Mouse (Mus musculus) induced T-regulatory cell, adult 2 months (primary cell): ENCODE measurements at regions not wholly inside any gene's neighbourhood (a gene's known extent, or its start where the extent isn't known, plus 50 kb on each side); places are given as distances from the start of the nearest gene placed in this dataset.

Experiments
- DNase-seq: peaks from one replicate; pipeline ENCODE4 v3.0.0-alpha.2; 2012; ENCODE audit warnings: low read depth

DNA sequence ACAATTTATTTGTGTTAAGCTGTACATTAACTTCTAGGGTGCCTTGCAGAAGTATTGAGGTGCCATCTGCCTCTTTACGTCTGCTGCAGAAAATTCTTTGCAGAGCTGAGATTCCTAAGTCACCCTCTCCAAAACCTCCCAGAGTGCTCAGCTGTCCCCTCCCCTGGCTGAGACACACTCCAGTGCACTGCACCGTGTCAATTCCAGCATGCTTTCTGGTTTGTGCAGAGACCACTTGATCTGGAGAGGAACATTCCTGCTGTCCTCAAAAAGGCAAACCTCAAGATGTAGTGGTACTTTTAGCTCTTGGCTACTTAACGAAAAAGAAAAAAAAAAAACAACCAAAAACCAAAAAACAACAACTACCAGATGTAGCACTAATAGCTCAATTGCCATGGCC, 145.2 kb upstream of the Krr1 start:
- DNase-seq = no peak

DNA sequence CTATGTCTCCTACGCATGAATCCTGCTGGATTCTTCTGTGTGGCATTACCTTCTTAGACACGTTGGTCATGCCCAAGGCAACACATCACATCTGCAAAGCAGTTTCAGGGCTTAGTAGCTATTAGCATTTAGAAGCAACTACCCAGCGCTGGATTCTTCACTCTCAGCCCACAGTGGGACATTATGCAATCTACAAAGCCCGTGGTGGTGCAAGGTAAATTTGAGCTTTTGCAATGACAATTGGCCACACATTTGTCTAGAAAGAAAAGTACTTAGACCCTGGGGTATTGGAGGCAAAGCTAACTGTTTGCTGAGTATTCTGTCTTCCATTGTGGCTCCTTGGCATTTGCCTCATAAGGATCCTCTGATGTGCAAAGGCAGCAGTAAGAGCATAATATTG, 144.5 kb upstream of the Krr1 start:
- DNase-seq = no peak

DNA sequence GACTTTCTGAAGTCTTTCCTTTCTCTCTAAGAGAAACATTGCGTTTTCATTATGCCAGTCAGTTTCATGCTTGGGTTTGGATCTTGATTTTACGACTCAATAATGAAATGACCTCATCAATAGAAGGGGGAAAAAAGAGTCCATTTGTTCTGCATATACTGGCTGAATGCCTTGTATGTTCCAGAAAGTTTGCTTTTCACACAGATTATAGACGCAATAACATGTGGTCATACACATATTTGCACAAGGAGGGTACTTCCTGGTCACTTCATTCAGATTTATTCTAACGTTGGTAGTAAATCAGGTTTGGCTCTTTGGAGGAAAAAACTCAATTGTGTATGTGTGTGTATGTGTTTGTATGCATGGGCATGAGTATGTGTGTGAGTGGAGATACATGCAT, 143.9 kb upstream of the Krr1 start:
- no peak for DNase-seq

DNA sequence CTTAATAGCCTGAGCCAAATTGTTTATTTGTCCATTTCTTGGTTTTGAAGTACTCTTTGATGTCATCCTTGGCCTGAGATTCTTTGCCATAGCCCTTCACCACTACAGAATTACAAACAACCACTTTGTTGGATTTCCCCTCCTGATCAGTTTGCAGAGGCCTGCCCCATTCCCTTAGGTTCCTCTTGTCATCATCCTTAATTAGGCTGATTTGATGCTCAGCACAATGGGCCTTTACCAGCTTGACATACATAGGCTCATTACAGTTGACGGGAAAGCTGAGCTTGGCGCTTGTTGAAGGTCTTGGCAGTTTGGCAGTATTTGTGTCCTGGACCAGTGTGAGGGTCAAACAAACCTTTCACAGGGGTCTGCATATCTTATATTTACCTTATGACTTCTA, 143.2 kb upstream of the Krr1 start:
- no peak for DNase-seq

DNA sequence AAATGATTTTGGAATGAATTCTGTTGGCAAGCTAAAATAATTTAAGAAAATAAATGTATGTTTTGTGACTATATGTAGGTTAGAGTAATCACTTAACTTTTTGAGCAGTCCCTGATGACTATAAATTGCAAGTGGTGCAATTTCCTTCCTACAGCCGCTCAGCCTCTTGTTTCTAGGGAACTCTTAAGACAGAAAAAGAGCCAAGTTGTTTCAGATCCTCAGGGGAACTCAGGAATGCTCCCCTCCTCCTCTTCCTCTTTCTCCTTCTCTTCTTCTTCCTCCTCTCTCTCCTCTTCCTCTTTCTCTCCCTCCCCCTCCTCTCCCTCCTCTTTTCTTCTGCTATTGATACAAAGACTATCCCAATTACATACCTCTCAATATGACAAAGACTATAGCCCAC, 141.4 kb upstream of the Krr1 start:
- no peak for DNase-seq

DNA sequence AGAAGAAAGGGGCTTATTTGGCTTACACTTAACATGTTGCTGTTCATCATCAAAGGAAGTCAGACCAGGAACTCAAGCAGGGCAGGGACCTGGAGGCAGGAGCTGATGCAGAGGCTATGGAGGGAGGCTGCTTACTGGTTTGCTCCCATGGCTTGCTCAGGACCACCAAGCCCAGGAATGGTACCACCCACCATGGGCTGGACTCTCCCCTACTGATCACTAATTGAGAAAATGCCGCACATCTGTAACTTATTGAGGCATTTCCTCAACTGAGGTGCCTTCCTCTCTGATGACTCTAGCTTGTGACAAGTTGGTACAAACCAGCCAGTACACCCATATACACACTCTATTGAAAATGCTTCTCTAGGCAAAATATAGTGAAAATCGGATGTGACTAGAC, 138.9 kb upstream of the Krr1 start:
- no peak for DNase-seq

DNA sequence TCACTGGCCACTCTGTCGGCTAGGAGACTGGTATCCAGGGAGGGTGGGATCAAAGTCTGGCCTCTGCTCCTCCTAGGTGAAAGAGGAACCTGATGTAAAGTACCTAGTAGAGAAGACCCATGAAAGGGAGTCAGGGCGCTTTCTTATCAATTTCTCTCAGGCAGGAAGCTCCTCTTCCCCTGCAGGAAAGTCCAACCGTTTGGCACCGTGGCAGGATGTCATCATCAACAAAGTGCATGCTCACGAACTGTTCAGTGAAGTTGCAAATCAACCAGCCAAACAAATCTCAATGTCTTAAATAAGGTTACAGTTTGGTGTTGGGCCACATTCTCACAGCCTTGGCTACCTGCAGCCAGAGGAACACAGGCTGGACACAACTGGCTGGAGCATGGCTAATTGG, 138.2 kb upstream of the Krr1 start:
- no peak for DNase-seq

DNA sequence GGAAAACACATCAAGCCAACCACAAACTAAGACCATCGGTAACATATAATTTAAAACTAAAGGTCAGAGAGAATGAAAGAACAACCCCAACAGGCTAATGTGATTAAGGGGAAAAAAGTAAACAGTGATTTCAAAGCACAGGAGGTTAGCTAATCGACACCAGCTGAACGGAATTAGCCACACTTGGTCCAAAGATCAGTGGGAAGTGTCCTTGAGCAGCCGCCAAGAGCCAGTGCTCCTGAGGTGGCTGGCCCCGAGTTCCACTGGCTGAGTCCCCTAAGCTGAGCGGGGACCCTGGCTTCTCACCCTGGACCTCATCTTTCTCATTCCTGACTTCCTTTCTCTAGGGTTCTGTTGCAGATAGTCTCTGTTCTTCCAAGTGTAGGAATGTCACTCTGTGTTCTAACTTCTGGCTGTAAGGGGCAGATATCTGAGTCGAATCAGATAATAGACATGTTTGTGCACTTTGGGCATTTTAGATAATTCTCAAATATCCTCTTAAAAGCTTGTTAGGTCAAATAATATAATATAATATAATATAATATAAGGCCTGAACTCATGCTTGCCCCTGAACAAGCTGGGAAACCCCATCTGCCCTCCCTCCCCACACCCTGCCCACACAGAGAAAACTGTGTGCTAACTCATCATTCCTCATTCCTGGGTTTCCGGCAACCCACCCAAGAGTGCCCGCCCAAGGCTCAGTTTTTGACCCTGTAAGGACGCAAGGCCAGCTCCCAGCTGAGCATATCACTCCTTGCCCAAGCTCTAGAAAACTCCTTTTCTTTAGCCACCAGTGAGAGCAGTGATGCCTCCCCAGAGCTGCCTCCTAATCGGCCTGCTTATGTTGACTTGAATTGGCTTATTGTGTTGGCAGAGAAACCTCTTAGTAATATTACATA, 137.3 kb upstream of the Krr1 start:
- no peak for DNase-seq

DNA sequence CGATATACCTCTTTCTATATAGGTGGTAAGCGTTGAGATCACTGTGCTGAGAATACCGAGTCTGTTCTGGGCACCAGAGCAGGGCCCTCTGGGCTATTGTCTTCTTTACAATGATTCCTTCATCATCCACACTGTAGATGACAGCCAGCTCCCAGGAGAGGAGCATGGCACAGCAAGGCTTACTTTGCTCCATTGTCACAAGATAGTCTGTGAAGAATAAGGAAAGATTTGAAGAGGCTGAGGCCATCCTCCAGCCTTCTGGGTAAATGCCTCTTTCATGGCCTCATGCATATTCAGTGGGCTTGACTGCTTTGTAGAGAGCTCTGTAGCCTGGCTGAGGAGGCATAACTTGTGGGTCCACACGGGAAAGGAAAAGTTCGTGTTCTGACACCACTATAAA, 136.3 kb upstream of the Krr1 start:
- DNase-seq = no peak

DNA sequence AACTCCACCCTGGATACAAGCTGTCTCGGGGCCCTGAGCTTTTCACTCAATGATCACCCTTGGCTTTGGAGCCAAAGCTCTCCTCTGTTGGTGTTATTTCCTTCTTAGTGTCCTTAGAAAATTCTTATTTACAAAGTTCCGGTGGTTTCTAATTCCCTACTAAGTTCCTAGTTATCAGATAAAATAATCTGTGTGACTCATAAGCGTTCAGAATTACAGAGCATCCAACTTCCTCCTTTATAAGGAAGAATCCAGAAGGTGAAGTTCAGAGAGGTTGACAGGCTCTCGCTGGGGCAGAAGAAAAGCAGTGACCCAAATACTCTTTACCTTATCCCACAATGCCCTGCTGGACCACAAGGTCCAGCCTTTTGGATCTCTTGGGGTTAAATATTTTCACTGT, 135.7 kb upstream of the Krr1 start:
- no peak for DNase-seq

DNA sequence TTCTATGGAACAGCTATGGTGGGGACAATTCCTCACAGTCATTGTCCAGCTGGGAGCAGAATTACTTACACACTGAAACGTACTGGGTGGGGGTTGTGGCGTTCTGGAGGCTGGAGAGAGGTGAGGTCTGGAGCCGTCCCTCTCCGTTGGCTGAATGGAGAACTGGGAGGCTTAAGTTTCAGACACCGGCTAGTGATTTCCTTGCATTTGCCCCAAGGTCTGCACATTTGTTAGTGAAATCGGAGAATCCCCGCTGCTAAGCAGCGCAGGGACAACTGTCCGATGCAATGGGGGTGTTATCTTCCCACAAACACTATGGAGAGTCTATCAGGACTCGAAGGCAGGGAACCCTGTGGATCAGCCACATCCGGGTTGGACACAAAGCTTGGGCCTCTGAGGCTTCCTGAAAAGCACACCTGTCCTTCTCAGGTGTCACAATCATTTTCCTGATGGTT, 130.1 kb upstream of the Krr1 start:
- DNase-seq = no peak

DNA sequence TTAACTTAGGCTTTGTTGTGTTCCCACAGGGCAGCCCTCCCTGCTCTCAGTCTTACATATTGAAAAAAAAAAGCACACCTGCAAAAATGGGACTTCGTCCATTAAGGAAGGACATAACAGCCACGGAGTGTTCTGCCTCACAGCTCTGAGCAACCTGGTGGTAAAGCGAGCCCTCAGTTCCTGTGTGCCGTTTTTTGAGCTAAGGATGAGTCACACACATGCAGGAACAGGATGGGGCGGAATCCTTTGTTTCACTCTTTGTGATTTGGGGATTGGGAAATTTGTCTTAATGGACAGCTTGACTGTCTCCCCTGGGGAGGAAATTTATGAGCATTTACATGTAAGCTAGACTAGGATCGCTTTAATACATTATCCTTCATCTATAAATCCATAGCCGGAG, 129.6 kb upstream of the Krr1 start:
- DNase-seq = no peak

DNA sequence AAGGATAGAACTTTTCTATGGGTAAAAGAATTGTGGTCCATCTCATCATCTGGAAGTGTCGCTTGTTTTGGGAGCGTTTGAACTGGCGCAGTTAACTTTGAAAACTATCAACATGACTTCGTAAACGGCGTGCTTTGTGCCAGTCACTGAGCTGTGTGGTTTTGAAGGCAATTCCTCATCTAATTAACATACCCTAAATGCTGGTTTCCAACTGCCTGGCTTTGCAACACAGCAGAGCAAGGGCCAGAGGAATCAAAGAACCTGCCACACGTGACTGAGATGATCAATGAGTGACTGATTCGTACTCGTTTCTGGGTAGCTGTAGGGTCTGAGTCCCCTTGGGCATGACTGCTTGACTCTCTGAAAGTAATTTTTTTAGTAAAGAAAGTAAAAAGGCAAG, 129.2 kb upstream of the Krr1 start:
- no peak for DNase-seq

DNA sequence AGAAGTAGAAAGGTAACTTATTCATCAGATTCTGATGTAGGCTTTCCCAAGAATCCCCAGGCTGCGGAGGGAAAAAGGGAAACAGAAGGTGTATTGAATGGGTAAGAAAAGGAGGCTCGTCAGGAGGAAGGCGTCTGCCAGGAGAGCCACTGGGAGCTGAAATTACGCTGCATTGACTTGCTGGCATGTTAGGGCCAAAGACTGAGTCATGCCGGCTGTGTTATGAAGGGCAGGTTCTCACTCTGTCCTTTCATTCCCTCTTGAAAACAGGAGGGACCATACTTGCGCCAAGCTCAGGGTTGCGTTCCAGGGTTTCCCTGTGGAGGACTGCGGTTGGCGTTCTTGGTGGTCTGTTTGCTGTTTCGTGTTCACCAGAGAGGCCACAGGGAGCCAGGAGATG, 128.3 kb upstream of the Krr1 start:
- no peak for DNase-seq

DNA sequence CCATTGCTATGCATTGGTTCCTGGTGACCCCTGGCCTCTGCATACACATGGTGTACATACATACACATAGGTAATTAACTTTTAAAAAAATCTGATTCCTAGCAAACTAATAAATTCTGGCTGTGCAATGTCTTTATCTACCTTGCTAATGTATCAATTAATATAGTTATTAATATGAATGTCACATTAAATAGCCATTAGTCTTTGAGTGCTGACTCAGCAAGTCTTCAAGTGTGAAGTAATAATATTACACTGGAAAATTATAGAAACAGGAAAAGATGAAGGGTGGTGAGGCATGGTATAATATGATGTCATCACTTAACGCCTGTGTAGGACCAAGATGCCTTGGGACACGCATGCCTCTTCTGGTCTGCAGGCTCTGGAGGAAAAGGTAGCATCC, 126.5 kb upstream of the Krr1 start:
- DNase-seq = no peak

DNA sequence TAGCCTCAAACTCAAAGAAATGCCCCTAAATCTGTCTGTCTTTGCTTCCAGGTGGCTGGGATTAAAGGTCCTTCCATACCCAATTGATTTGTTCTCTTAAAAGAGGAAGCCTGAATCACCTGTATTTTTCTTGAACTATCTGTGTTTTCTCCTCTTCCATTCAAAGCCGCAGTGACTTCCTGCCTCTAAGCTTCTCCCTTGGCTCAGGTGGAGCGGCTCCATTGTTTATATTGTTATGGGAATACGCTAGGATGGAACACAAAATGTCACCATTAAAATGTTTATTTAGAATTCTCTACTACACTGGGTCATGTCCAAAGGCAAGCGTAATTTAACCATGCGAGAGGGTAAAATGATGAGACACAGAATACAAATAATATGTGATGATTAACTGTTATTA, 118.2 kb upstream of the Krr1 start:
- no peak for DNase-seq

DNA sequence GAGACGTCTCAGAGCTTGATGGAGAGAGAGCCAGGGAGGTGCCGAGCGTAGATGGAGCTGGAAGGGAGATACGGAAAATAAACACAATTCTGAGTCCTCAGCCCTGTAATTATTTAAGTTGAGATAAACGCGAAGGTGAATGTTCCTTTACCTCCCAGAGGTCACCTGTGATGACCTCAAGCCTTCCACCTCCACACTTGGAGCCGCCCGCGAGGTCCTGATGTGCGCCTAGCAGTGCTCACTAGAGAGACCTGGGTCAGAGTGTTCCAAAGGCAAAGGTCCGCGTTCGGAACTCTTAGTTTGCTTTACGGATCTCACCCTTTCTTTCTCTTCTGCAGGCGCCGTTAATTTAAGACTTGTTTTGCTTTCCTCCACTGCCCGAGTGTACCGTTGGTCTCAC, 117.0 kb upstream of the Krr1 start:
- DNase-seq = no peak

DNA sequence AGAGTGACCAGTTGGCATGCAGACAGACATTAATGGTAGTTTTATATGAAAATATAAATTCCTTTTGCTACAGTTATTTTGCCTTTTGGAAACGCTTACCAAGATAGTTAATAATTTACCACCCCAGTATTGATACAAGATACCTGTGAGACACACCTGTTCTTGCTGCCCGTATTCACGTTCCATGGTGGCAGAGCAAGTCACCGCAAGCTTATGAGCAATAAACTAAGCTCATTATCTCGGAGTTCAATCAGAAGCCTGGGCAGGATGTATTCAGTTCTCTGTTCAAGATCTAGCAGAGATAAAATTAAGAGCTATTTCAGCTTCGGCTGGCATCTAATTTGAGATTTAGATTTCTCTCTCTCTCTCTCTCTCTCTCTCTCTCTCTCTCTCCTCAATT, 114.1 kb upstream of the Krr1 start:
- DNase-seq = no peak

DNA sequence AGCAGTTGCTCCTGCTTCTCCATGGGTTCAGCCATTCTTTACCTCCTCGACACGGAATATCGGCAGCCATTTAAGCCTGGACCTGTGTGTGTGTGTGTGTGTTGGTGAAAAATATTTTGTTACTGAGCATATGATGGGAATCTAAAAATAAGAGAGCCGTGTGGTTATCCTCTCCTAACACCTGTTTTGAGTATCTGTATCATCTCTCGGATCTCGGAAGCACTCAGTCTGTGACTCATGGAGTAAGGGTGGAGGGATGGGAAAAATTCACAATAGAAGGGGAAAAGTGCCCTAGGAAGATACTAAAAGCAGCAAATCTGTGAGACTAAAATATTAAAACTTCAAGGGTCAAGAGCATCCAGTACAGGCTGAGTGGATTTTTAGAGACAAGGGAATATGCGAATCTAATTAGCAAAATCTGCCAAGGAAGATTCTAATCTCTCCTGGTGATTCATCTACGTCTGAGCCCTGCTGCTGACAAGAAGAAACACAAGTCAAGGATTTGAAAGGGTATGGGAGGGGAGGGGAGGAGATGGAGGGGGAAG, 107.1 kb upstream of the Krr1 start:
- no peak for DNase-seq

DNA sequence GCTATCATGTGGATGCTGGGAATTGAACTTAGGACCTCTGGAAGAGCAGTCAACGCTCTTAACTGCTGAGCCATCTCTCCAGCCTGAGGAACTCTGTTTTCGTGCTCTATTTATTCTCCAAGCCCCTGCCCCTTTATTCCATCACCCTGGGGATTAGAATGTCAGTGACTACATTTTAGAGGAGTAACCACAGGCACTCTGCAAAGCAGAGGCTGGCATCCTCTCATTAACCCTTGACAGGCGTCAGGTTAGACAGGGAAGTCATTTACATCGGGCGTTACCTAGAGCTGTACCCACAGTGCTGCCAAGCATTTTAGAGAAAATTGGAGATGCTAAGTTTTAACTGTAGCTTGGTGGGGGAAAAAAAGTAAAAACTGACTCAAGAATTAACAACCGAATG, 105.4 kb upstream of the Krr1 start:
- no peak for DNase-seq

DNA sequence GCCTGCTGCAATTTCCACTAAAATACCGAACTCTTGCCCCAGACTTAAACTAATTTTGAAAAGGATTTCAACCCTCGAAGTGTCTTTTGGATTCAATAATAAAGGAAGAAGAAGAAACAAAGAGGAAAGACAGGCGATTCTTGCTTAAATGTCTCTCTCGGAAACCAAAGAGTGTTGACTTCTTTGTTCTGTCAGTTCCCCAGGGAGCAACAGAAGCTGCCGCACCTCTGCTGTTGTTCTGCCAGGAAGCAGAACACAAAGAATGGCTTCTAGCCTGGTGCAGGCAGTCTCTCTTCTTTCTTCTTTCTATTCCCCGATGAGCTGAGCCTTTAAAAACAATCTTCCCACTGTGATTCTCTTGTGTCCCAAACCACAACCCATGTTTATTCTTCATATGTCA, 104.9 kb upstream of the Krr1 start:
- DNase-seq = no peak

DNA sequence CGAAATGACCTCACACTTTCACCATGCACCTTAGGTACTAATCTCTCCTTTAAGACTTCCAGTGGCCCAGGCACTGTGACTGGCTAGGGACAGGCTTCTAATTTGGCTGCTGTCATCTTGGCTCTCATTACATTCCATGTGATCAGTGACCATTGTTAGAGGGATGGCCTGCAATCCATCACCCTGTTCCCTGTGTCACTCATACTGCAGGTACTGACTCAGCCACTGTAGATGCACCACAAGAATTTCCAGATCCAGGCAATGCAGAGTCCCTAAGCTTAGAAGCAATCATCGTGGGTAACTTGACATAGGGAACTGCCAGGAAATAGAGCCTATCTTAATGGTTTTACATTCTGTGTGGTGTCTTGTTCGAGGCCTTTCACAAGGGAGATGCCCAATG, 92.1 kb upstream of the Krr1 start:
- DNase-seq = no peak

DNA sequence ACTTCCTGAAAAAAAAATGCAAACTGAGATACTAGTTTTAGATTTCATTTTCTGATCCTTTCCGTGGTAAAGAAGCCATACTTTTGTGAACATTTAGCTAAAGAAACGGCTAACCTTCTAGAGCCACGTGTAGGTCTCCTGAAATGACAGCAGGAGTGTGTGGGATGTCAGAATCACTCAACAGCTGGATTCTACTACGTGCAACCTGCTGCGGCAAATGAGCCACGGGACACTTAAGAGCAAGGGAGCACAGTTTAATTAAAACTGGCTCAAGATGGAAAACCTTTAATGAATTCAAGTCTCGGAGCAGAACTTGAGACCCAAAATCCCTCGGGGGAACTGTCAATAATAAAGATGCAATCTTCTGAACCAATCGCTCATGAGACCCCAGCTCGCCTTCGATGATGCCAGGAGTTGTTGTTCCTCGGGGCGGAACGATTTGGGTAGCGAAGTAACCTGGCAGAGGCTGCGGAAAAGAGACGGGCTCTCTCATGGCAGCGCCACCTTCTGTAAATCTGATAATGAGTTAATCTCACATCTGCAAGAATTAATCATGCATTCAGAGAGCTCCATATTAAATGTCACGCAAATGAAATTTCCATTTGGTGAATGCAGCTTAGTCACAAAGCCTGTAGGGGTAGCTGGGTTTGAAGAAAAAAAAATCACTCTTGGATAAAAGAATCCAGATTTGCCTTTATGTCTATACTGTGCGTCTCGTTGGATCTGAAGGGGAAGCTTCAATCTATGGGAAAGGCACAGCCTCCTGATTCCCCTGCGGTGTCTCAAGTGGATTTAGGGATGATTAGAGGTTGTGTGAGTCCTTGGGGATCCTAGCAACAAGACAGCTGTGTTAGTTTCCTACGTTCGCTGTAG, 90.9 kb upstream of the Krr1 start:
- no peak for DNase-seq
